Mouse (Mus musculus) frontal cortex, postnatal 14 days (tissue): Measurements from ENCODE around the gene 4921517D22Rik.
A peak's percentile ranks its signal among the peaks of the same experiment; 100 is the strongest.

ENCODE experiments used
- DNase-seq, 2 experiments: peaks; one replicate each; pipeline ENCODE4 v3.0.0; 2022; ENCODE audit warnings: low spot score in 2 of 2

4921517D22Rik gene

GRCm38 (mm10) chr13:59691478-59691877 is 2.4 kb downstream of the 4921517D22Rik start:
- no peak for DNase-seq

GRCm38 (mm10) chr13:59690576-59690975 is 3.3 kb downstream of the 4921517D22Rik start:
- DNase-seq: no peak

DNA sequence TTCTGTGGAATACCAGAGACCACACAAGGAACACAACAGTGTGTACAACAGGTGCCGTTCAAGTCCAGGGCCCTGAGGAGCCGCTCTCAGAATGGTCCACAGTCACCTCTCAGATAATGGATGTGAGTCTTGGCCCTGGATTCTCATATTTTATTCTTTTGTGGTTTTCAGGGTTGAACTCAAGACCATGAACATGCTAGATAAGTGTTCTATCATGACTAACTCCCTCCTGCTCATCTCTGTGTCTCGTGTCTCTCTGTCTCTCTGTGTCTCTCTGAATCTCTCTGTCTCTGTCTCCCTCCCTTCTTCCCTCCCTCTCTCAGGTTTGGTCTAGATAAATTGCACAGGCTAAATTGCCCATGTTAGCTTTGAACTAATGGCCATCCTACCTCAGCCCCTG is 4.1 kb downstream of the 4921517D22Rik start:
- DNase-seq: no peak

DNA sequence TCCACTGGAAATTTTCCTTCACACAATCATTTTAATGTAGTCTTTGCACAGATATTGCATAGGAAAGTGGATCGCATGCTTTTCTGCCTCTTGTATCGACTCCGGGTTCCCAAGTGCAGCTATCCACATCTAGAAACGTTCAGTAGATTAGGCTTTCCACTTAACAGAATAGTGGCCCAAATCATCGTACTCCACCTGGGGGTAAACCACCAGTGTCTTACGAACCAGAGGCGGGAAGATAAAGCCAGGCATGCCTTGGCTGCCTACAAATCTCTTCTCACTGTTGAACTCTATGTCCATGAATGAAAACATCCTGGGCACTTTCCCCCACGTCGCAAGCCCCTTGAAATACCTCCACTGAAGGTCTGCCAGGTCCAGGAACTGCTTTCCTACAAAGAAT is 4.6 kb downstream of the 4921517D22Rik start:
- DNase-seq: no peak

DNA sequence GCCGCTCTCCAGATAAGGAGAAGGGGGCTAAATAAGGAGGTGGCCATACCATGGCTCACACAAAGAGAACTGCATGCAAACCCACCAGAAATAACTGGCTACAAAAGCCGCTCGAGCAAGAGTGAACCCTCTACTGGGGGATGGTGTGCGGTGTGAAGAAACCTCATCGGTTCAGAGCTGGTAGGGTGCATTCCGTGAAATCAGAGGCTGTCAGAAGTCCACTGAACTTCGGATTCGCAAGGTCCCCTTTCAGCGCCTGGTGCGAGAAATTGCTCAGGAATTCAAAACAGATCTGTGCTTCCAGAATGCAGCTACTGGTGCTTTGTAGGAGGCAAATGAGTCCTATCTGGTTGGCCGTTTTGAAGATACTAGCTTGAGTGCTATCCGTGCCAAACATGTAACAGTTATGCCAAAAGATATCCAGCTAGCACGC is 5.6 kb downstream of the 4921517D22Rik start:
- DNase-seq: peak in 1 of 2 experiments; percentile 18

DNA sequence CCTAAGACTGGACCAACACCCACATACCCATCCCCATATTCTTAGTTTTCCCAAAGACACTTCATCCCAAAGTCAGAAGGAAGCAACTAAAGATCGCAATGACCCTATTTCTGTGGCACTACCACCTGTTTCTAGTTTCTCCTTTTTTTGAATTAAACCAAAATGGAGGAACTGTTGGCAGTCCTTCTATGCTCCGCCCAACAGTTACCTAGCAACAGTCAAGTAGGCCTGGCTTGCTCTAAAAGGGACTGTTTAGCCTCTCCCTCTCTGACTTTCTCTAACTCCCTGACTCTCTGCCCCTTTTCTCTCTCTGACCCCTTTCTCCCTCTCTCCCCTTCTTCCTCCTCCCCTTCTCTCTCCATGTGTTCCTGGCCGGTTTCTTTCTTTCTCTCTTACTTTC is 8.7 kb downstream of the 4921517D22Rik start:
- no peak for DNase-seq

DNA sequence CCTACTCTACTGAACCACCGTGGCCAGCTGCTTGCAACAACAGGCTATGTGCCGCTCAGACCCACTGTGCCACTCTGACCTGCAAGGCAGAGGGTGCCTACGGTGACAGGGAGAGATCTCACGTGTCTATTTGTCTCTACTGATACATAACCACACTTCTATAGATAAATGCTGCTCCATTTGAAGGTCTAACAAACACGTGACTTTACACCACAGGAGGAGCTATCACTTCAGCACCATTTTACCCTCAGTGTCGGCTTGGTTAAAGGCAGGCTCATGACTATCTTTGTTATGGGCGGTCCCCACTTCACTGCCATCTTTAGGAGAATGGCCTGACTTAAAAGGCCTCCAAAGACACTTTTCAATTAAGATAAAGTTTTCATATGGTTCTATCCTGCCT is 11.3 kb downstream of the 4921517D22Rik start:
- no peak for DNase-seq

GRCm38 (mm10) chr13:59679908-59680307 is 14.0 kb downstream of the 4921517D22Rik start:
- no peak for DNase-seq

DNA sequence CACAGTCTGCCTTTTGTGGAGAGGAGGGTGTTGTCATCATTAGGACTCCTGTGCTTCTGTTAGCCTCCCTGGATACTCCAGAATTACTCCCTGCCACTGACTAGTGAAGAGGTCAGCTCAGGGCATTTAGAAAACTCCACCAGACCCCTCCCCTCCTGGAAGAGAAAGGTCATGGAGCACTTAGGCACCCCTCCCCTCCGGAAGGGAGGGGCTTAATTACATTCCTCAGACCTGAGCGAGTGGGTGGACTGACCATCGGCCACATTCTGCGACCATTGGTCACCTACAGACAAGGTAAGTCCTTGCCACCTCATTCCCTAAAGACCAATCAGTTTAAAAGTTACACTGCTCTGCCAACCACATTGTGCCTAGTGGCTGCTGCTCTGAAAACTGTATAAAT is 14.6 kb downstream of the 4921517D22Rik start:
- DNase-seq: no peak

DNA sequence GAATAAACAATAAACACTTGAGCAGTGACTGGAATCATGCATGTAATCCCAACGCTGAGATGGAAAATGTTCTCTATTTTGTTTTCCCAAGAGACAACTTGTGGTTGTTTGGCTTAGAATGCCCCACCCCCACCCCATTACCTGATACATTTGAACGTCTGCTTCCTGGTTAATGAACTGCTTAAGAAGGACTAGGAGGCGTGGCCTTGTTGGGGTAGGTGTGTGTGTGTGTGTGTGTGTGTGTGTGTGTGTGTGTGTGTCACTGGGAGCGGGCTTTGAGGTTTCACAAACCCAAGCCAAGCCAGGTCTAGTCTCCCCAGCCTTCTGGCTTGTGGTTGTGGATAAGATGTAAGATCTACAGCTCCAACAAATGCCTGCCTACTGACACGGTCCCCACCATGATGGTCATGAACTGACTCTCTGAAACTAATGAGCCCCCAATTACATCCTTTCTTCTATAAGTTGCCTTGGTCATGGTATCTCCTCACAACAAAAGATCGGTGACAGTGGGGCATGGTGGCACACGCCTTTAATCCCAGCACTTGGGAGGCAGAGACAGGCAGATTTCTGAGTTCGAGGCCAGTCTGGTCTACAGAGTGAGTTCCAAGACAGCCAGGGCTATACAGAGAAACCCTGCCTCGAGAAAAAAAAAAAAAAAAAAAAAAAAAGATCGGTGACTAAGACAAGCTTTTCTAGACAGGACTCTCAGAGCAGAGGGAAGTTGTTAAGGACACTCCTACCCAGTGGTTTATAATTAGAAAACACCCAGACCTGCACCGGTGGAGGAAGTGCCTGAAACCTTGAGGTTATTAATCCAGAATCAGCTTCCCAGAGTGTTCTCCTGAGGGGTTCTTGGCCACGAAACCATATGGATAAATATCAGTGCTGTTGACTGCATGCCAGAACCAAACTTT is 17.3 kb downstream of the 4921517D22Rik start:
- DNase-seq: no peak

- no peak for DNase-seq
Observed at GRCm38 (mm10) chr13:59675151-59676011, 18.5 kb downstream of the 4921517D22Rik start, which contains the start of gene Golm1. Gene Golm1, minus strand, starts transcription at chr13:59675811.

- no peak for DNase-seq
Observed at GRCm38 (mm10) chr13:59674761-59675150, 19.2 kb downstream of the 4921517D22Rik start.

- no peak for DNase-seq
Observed at GRCm38 (mm10) chr13:59674215-59674614, 19.7 kb downstream of the 4921517D22Rik start.

DNA sequence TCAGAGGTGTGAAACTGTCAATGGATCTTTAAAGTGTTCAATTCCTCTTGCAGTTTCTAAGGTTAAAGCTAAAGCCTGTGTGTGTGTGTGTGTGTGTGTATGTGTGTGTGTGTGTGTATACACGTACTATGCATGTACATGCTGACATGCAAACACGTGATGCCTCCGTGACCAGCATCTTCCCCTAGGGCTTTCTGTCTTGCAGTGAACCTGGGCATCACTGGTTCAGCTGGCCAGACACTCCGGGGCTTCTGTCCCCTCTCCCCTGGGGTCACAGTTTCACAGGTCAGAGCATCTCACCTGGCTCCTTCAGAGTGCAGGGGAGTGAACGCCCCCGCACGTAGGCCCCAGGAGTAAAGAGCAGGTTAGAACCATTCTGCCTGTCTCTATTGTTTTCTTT is 20.3 kb downstream of the 4921517D22Rik start:
- DNase-seq: no peak

GRCm38 (mm10) chr13:59672248-59672647 is 21.7 kb downstream of the 4921517D22Rik start:
- DNase-seq: peak in 1 of 2 experiments; percentile 24

DNA sequence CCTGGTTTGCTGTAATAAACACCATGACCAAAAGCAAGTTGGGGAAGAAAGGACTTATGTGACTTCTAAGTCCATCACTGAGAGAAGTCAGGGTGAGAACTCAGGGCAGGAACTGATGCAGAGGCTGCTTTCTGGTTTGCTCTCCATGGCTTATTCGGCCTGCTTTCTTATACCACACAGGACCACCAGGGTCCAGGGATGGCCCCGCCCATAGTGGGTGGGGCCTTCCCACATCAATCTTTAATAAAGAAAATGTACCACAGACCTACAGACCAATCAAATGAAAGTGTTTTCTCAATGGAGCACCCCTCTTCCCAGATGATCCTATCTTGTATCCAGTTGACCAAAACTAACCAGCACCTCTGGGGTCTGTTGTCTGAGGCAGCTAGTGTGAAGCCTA is 22.4 kb downstream of the 4921517D22Rik start:
- DNase-seq: no peak

DNA sequence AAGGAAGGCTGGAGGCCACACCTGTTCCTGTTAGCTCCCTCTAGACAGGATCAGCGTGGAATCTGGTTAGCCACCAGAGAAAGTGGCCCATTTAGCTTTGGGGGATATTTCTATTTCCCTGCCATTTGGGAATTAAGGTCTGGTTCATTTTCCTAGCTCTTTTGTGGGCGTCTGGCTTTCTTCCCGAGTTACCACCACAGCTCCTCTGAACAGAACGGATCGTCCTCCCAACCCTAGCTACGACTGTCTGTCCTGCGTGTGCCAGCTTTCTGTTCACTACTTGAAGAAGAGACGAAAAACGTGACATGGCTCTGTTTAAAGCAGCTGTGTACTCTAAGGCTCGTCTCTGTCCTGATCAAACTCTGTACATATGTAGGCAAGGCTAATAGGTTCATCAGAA is 24.0 kb downstream of the 4921517D22Rik start:
- DNase-seq: no peak

DNA sequence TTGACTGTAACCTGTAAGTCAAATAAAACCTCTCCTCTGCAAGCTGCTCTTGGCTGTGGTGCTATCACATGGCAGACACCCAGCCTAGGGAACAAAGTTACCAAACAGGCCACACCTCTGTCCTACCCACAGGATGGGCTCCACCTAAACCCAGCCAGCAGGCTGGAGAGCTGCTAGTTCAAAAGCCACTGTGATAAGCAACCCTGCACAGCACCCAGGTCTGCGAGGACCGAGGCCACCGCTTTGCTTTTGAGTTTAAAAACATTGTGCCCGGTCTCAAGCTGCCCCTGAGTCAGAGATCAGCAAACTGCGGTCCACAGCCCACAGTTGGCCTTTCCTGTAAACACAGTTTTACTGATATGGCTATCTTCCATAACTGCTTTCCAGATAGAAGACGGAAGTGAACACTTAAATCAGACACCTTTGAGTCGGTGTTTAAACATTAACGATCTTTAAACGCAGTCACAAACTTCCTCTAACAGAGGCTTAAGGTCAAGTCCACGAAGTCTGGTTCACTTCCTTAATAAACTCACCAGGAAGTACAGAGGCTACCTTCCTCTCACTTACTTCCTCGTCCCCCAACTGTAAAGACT is 25.3 kb downstream of the 4921517D22Rik start:
- DNase-seq: no peak

- no peak for DNase-seq
Observed at GRCm38 (mm10) chr13:59667763-59668162, 26.1 kb downstream of the 4921517D22Rik start.

- no peak for DNase-seq
Observed at GRCm38 (mm10) chr13:59663939-59664712, 29.8 kb downstream of the 4921517D22Rik start.

GRCm38 (mm10) chr13:59661966-59662365 is 31.9 kb downstream of the 4921517D22Rik start:
- DNase-seq: no peak
